Mouse (Mus musculus): ENCODE results near the gene Gm11007. TPM values are rescaled to one million over a fixed set of nuclear protein-coding genes. Genes with fewer than 3 reads are reported as not detected.
"Not testable (repeated sequence)": the region's sequence is repeated elsewhere in the genome, so short reads cannot be mapped to it uniquely, and the experiment has no call there.

Gm11007 gene
- polyA plus RNA-seq (2014; fragmentation: Nextera tagmentation; extraction: Ambion mirVana) = not detected in 2 replicates

GRCm38 (mm10) chr2:175643678-175644077, at the start of gene Gm11007:
Gene Gm11007, plus strand, starts transcription at chr2:175643978.
- ATAC-seq (ENCODE audit: low read depth); H3K27ac ChIP-seq (ENCODE audit: low read depth, low read length): not testable (repeated sequence)

More at GRCm38 (mm10) chr2:175643678-175644077, at the start of gene Gm11007:
- not testable (repeated sequence) for H3K36me3 ChIP-seq (ENCODE audit: control insufficient read depth, insufficient read depth, low read length); H3K4me1 ChIP-seq (ENCODE audit: control insufficient read depth, insufficient read depth, low read length); H3K4me2 ChIP-seq (ENCODE audit: low read depth, low read length); H3K9me3 ChIP-seq (ENCODE audit: control insufficient read depth, low read length); H3K4me3 ChIP-seq (ENCODE audit: low read depth, low read length); H3K9ac ChIP-seq (replicated peaks; ENCODE audit: low read depth, low read length); H3K27me3 ChIP-seq (ENCODE audit: control insufficient read depth, insufficient read depth, low read length)
- WGBS = no CpG with 5 or more reads among the region's 2 CpGs

Other genes starting within 250 kb of the Gm11007 start
- gene Gm4724, start 208.2 kb upstream of the Gm11007 start, polyA plus RNA-seq (2014; fragmentation: Nextera tagmentation; extraction: Ambion mirVana) = 24.8 and 32.5 TPM in 2 replicates
- 6.7 and 6.9 TPM in 2 replicates for gene Zfp965, start 174.0 kb upstream of the Gm11007 start, polyA plus RNA-seq (2014; fragmentation: Nextera tagmentation; extraction: Ambion mirVana)
- 9.0 TPM in 1 of 2 replicates, not detected in the other for gene Zfp969, start 59.7 kb downstream of the Gm11007 start, polyA plus RNA-seq (2014; fragmentation: Nextera tagmentation; extraction: Ambion mirVana)
- not detected in 2 replicates for gene Gm2007, start 97.6 kb downstream of the Gm11007 start, polyA plus RNA-seq (2014; fragmentation: Nextera tagmentation; extraction: Ambion mirVana)
- 2.4 and 2.5 TPM in 2 replicates for gene Gm14288, start 157.1 kb downstream of the Gm11007 start, polyA plus RNA-seq (2014; fragmentation: Nextera tagmentation; extraction: Ambion mirVana)
- 30.8 and 34.3 TPM in 2 replicates for gene Gm6710, start 225.2 kb downstream of the Gm11007 start, polyA plus RNA-seq (2014; fragmentation: Nextera tagmentation; extraction: Ambion mirVana)

All from neural tube, embryonic 14.5 days (tissue).